Mouse (Mus musculus): ENCODE results near the gene Dhtkd1. TPM values are rescaled to one million over a fixed set of nuclear protein-coding genes. Genes with fewer than 3 reads are reported as not detected.
A peak's percentile ranks its signal among the peaks of the same experiment; 100 is the strongest.

Dhtkd1 gene
- polyA plus RNA-seq, 1 experiment from 2014 or later: 3.5 TPM

DNA sequence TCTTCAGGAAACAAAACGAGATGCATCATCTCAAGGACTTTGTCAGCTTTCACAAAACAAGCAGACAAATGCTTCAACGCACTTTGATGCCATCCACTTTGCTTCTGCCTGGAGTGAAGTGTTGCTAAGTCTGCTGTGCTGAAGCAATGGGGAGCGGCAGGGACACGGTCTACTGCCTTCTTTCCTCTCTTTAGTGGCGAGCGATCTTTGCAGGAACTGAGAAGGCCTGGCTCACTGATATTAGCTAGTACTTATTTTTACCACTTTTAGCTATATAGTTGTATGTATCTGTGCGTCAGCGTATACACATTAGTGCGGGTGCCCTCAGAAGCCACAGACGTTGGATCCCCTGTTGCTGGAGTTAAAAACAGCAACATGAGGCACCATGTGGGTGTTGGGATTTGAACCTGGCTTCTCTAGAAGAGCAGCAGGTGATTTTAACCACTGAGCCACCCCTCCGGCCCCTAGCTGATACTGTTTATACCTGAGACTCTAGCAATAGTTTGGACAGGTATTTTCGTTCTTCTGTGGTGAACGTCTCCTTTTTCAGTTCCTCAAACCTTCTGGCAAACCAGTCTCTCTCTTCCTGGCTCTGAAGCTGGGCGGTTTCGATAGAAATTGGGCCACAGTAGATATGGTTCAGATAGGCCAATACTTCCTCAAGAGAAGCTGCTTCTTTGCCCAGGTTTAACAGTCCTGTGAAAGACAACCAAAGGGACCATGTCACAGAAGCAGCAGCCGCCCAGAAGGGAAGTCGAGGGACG, 12.1 kb downstream of the Dhtkd1 start:
- Histone ChIP-seq H3K4me2 (no peak overlapping the region), H3K4me1 (replicated peaks) (no peaks in the 10 kb centered on the region), H3K9ac (no peak overlapping the region), H3K9me3 (replicated peaks) (no peaks in the 10 kb centered on the region), H3K27ac (replicated peaks) (no peak overlapping the region), H3K4me3 (replicated peaks) (no peak overlapping the region), H3K27me3 (no peaks in the 10 kb centered on the region), H3K36me3 (replicated peaks) (peaks cover 18% of the 10 kb centered on the region)
- WGBS (ENCODE audit: insufficient replicate concordance): 61% methylated on average over 18 of the region's 18 CpGs
- ATAC-seq (ENCODE audit: insufficient read depth): no peak

DNA sequence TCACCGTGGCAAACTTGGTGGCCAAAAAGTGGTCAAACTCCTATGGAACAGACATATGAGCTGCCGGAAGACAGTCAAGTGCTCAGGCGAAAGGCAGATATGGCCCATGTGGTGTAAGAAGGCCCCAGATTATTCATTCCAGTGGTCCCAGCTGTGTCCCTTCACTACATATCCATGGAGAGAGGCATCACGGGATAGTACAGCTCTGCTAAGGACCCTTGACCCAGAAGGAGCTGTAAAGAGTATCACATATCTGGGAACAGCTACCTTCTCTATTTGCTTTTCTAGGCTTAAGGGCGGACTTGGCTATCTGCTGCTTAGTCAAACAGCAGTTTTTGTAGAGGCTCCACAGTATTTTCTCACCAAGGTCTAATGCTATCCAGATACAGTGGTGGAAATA, 12.8 kb downstream of the Dhtkd1 start:
- Histone ChIP-seq H3K27ac (replicated peaks) (no peak overlapping the region), H3K4me3 (replicated peaks) (no peak overlapping the region), H3K36me3 (replicated peaks) (peaks cover 18% of the 10 kb centered on the region), H3K9me3 (replicated peaks) (no peaks in the 10 kb centered on the region), H3K27me3 (no peaks in the 10 kb centered on the region), H3K4me1 (replicated peaks) (no peaks in the 10 kb centered on the region), H3K4me2 (no peak overlapping the region), H3K9ac (no peak overlapping the region)
- 76% methylated on average over 5 of the region's 5 CpGs for WGBS (ENCODE audit: insufficient replicate concordance)
- ATAC-seq (ENCODE audit: insufficient read depth): no peak

DNA sequence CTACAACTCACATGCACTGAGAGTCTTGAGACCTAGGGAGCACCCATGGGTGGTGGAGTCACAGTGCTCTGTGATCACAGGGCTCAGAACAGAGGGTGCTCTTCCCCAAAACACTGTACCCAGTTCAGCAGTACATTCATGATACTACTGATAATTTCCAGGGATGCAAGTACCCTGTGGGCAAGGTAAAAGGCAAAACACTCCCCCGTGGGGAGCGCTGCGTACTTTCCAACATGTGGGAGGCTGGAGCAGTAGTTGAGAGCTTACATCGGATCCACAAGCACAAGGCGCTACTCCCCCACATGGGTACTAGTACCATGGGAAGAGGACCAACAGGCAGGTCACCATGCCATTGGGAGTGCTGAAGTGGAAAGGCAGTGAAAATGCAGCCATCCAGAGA, 15.1 kb downstream of the Dhtkd1 start:
- H3K27me3 ChIP-seq: no peaks in the 10 kb centered on the region
- no peaks in the 10 kb centered on the region for H3K4me1 ChIP-seq (replicated peaks)
- H3K4me3 ChIP-seq (replicated peaks): no peak overlapping the region
- no peak overlapping the region for H3K27ac ChIP-seq (replicated peaks)
- peaks cover 18% of the 10 kb centered on the region for H3K36me3 ChIP-seq (replicated peaks)
- no peak overlapping the region for H3K9ac ChIP-seq
- no peak for ATAC-seq (ENCODE audit: insufficient read depth)
- H3K9me3 ChIP-seq (replicated peaks): no peaks in the 10 kb centered on the region
- no peak overlapping the region for H3K4me2 ChIP-seq
- 86% methylated on average over 5 of the region's 5 CpGs for WGBS (ENCODE audit: insufficient replicate concordance)

DNA sequence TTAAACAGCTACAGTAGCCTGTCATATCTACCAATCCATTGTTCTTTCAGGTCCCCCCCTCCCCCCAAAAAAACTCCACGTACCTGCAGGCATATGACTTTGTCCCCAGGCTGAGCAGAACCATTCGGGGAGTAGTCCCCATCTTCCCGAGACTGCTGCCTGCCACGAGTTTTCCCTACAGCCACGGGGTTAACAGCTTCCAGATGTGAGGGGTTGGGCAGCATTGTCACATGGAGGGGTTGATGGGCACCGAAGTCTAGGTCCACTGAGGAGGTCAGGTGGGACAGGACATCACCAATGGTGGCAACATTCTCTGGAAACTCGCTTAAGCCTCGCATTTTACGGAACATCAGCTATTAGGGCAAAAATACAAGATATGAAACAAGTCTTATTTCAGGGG, 18.8 kb downstream of the Dhtkd1 start:
- Histone ChIP-seq H3K4me3 (replicated peaks) (no peak overlapping the region), H3K4me1 (replicated peaks) (no peaks in the 10 kb centered on the region), H3K27ac (replicated peaks) (no peak overlapping the region), H3K36me3 (replicated peaks) (peaks cover 16% of the 10 kb centered on the region), H3K4me2 (no peak overlapping the region), H3K27me3 (no peaks in the 10 kb centered on the region), H3K9ac (no peak overlapping the region), H3K9me3 (replicated peaks) (no peaks in the 10 kb centered on the region)
- WGBS (ENCODE audit: insufficient replicate concordance): 69% methylated on average over 9 of the region's 9 CpGs
- no peak for ATAC-seq (ENCODE audit: insufficient read depth)

DNA sequence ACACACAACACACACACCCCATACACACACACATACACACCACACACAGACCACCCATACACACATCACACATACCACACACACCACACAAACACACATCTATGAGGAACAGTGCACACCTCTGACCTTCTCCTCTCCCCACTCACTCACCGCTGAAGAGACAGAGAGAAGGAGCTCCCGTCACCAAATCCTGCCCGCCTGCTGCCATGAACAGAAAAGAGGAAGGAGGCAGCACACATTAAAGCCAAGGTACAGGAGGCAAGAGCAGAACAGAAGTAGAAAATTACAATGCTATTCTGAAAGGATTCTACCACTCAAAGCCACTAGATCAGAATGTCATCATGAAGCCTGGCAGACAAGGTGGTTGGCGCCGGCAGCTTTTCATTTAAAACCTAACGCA, 19.8 kb downstream of the Dhtkd1 start:
- Histone ChIP-seq H3K9me3 (replicated peaks) (no peaks in the 10 kb centered on the region), H3K4me1 (replicated peaks) (no peaks in the 10 kb centered on the region), H3K27ac (replicated peaks) (no peak overlapping the region), H3K9ac (no peak overlapping the region), H3K4me2 (no peak overlapping the region), H3K27me3 (no peaks in the 10 kb centered on the region), H3K4me3 (replicated peaks) (no peak overlapping the region), H3K36me3 (replicated peaks) (peaks cover 10% of the 10 kb centered on the region)
- 68% methylated on average over 6 of the region's 6 CpGs for WGBS (ENCODE audit: insufficient replicate concordance)
- ATAC-seq (ENCODE audit: insufficient read depth): no peak

DNA sequence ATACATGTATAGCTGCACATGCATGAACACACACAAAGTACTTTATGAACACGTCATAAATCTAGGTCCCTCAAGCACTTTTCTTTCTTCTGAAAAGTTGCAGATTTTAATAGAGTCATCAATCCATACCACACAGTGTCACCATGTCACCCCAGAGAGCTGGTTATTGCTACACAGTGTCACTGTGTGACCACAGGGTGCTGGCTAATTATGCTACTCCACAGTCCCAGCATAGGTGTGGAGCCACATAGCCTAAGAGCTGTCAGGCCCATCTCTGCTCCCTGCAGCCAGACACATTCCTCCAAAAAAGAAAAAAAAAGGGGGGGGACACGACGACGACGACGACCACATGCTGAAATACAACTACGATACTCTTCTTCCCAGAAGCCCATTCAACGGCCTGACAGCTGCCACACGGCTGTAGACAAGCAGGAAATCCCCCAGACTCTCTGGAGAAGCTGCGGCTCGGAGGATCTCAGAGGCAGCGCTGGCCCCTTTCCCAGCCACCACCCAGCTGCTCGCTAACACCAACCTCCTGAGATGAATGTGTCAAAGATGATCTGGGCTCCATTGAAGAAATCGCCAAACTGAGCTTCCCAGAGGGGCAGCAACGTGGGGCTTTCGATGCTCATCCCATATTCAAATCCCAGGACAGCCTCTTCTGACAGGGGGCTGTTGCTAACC, 31.2 kb downstream of the Dhtkd1 start:
- H3K4me3 ChIP-seq (replicated peaks): no peak overlapping the region
- 71% methylated on average over 16 of the region's 16 CpGs for WGBS (ENCODE audit: insufficient replicate concordance)
- ATAC-seq (ENCODE audit: insufficient read depth): no peak
- H3K4me2 ChIP-seq: no peak overlapping the region
- no peaks in the 10 kb centered on the region for H3K36me3 ChIP-seq (replicated peaks)
- H3K27ac ChIP-seq (replicated peaks): no peak overlapping the region
- H3K9me3 ChIP-seq (replicated peaks): no peaks in the 10 kb centered on the region
- no peaks in the 10 kb centered on the region for H3K4me1 ChIP-seq (replicated peaks)
- H3K27me3 ChIP-seq: no peaks in the 10 kb centered on the region
- no peak overlapping the region for H3K9ac ChIP-seq

DNA sequence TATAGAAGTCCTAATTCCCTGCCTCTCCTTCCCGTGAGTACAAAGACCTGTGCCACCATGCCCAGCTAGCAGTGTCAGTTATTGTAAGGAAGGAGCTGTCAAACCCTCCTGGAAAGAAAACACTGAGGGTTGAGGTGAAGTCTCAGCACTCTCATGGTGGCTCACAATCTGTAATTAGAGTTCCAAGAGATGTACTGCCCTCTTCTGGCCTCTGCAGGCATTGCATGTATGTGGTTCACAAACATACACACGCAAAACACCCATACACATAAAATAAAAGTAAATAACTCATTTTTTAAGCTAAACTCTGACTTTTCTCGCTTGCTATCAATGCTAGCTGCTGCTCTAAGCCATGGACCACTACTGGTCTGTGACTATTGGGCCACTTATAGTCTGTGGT, 36.0 kb downstream of the Dhtkd1 start:
- no peaks in the 10 kb centered on the region for H3K4me1 ChIP-seq (replicated peaks)
- no peak overlapping the region for H3K4me3 ChIP-seq (replicated peaks)
- WGBS (ENCODE audit: insufficient replicate concordance): 37% methylated on average over 3 of the region's 3 CpGs
- H3K9me3 ChIP-seq (replicated peaks): no peaks in the 10 kb centered on the region
- H3K9ac ChIP-seq: no peak overlapping the region
- H3K4me2 ChIP-seq: no peak overlapping the region
- ATAC-seq (ENCODE audit: insufficient read depth): no peak
- H3K36me3 ChIP-seq (replicated peaks): peaks cover 8% of the 10 kb centered on the region; the same call in 1 of the 2 replicates
- H3K27ac ChIP-seq (replicated peaks): no peak overlapping the region
- no peaks in the 10 kb centered on the region for H3K27me3 ChIP-seq

DNA sequence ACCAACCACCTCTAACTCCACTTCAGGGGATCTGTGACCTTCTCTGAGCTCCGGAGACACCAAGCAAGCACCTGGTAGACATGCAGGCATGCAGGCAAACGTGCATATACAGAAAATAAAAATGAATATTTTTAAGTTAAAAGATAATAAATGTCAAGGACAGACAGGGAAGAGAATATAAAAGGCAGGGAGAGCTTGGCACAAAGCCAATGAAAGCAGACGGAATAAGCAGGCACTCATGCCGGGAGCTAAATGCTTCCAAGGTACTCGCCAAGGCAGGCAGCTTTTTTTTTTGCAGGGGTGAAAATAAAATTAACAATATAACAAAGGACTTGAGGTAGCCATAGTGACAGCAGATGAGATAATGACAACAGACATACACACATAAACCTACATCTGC, 36.5 kb downstream of the Dhtkd1 start:
- H3K4me3 ChIP-seq (replicated peaks): no peak overlapping the region
- H3K27ac ChIP-seq (replicated peaks): no peak overlapping the region
- H3K27me3 ChIP-seq: no peaks in the 10 kb centered on the region
- whole genome bisulfite sequencing (ENCODE audit: insufficient replicate concordance): 52% methylated on average over 5 of the region's 5 CpGs
- H3K36me3 ChIP-seq (replicated peaks): peaks cover 8% of the 10 kb centered on the region; the same call in 1 of the 2 replicates
- H3K4me1 ChIP-seq (replicated peaks): no peaks in the 10 kb centered on the region
- ATAC-seq (ENCODE audit: insufficient read depth): no peak
- no peak overlapping the region for H3K9ac ChIP-seq
- no peak overlapping the region for H3K4me2 ChIP-seq
- no peaks in the 10 kb centered on the region for H3K9me3 ChIP-seq (replicated peaks)

DNA sequence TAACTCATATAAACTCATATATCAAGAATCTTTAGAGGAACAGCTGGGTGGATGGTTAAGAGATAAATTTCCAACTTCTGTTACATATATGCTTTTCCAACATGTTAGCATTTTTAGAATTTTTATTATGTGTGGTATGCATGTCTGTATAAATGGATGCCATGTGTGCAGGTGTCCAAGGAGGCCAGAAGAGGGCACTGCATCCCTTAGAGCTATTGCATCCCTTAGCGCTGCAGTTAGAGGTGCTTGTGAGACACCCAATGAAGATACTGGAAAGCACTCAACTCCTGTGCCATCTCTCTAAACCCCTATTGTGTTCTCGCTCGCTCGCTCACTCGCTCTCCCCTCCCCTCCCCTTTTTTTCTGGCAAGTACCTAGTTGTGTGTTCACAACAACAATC, 42.4 kb downstream of the Dhtkd1 start:
- Histone ChIP-seq H3K9me3 (replicated peaks) (no peaks in the 10 kb centered on the region), H3K4me2 (no peak overlapping the region), H3K4me3 (replicated peaks) (no peak overlapping the region), H3K4me1 (replicated peaks) (peaks cover 4% of the 10 kb centered on the region), H3K9ac (no peak overlapping the region), H3K27me3 (no peaks in the 10 kb centered on the region), H3K36me3 (replicated peaks) (peaks cover 8% of the 10 kb centered on the region; the same call in 1 of the 2 replicates), H3K27ac (replicated peaks) (no peak overlapping the region)
- ATAC-seq (ENCODE audit: insufficient read depth): no peak
- 56% methylated on average over 5 of the region's 5 CpGs for WGBS (ENCODE audit: insufficient replicate concordance)

DNA sequence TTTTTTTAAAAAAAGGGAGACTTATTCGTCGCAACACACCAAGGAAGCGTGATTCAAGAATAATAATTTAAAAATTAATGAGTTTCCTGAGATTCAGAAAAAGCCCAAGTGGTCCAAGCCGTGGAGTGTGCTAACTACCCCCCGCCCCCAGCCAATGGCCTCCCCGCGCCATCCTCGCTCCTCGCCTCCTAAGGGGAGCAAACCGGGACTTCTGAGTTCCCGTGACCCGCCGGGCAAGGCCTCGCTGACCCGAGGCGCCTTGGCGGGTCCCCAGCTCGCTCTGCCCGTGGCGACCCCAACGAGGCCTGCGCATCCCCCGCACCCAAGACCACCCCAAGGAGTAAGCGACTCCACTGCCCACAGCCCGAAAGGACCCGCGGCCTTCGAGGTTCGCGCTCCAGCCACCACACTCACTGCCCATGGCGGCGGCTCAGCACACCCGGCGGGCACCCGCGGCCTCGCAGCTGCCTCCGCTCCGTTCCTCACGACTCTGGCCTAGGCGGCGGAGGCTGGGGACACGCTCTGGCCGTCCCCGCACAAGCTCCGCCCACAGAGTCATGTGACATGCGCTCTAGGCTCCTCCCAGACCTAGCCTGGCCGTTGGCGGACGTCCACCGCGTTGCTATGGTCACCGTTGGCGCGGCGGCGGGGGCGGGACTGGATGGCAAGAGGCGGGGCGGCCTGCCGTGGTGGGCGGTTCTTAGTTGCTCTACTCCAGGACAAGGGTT, 47.6 kb downstream of the Dhtkd1 start, which contains the start of gene Sec61a2:
Gene Sec61a2 (minus strand): TSS at position 590 of the 728 bp plus-strand sequence.
- ATAC-seq (ENCODE audit: insufficient read depth): peak; percentile 99
- H3K4me2 ChIP-seq: peak within 1 kb of the TSS; percentile 97
- peak within 1 kb of the TSS; percentile 85 for H3K27ac ChIP-seq (replicated peaks)
- under 1% methylated on average over 62 of the region's 62 CpGs for WGBS (ENCODE audit: insufficient replicate concordance)
- H3K9me3 ChIP-seq (replicated peaks): no peaks in the 10 kb centered on the region
- H3K9ac ChIP-seq: peak within 1 kb of the TSS; percentile 83
- peaks cover 14% of the 10 kb centered on the region for H3K36me3 ChIP-seq (replicated peaks)
- H3K27me3 ChIP-seq: no peaks in the 10 kb centered on the region
- H3K4me3 ChIP-seq (replicated peaks): peak within 1 kb of the TSS; percentile 80
- peaks cover 25% of the 10 kb centered on the region for H3K4me1 ChIP-seq (replicated peaks)

DNA sequence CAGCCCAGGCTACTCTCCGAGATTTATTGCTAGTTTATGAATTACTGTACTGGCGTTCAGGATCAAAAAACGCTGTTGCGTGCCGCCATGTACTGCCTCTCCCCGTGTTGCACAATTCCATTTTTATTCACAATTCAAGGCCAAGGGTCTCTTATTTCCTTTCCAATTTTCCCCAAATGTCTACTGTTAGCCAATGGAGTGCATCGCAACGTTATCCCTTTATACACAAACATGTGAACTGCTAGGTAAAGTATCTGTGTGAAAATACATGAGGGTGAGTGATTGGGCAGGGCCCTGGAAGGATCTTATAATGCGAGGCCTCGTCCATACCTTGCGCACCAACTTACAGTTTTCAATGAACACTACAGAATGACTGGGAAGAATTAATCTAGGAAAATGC, 48.3 kb downstream of the Dhtkd1 start:
- Histone ChIP-seq H3K27me3 (no peaks in the 10 kb centered on the region), H3K36me3 (replicated peaks) (peaks cover 17% of the 10 kb centered on the region), H3K9ac (peak overlapping the region; percentile 83), H3K4me3 (replicated peaks) (peak overlapping the region; percentile 80), H3K4me1 (replicated peaks) (peaks cover 28% of the 10 kb centered on the region), H3K9me3 (replicated peaks) (no peaks in the 10 kb centered on the region), H3K27ac (replicated peaks) (peak overlapping the region; percentile 85), H3K4me2 (peak overlapping the region; percentile 97)
- ATAC-seq (ENCODE audit: insufficient read depth): no peak
- 41% methylated on average over 11 of the region's 11 CpGs for WGBS (ENCODE audit: insufficient replicate concordance)
